Mouse (Mus musculus): Measurements from ENCODE around the gene BC017158. TPM values are rescaled to one million over a fixed set of nuclear protein-coding genes. Genes with fewer than 3 reads are reported as not detected.

BC017158 gene
- polyA plus RNA-seq, 3 experiments from 2014 or later = 5.4 to 8.6 (median 7.3) TPM

Other genes starting within 250 kb of the BC017158 start
- gene Itgam, start 235.5 kb downstream of the BC017158 start, polyA plus RNA-seq (2017; shearing (Covaris generic)) = 1 to 10 TPM in 2 of 3 experiments, under 1 TPM in 1; 0.09 to 1.2 (median 1.1) TPM
- under 1 TPM in 1 of 3 experiments, not detected in 2; 0.87 TPM for gene Gm49368, start 235.5 kb downstream of the BC017158 start, polyA plus RNA-seq (2017; shearing (Covaris generic))
- gene Itgax, start 168.6 kb downstream of the BC017158 start, polyA plus RNA-seq (2017; shearing (Covaris generic)) = 1 to 10 TPM in 1 of 3 experiments, not detected in 2; 1.1 TPM
- 1 to 10 TPM in 1 of 3 experiments, not detected in 2; 1.0 TPM for gene Itgad, start 143.8 kb downstream of the BC017158 start, polyA plus RNA-seq (2017; shearing (Covaris generic))
- gene Cox6a2, start 91.8 kb downstream of the BC017158 start, polyA plus RNA-seq (2017; shearing (Covaris generic)) = 1 to 10 TPM in 1 of 3 experiments, not detected in 2; 1.5 TPM
- 1 to 10 TPM; 4.9 to 5.6 (median 5.5) TPM for gene Armc5, start 60.8 kb downstream of the BC017158 start, polyA plus RNA-seq (2017; shearing (Covaris generic))
- gene 9130023H24Rik, start 60.1 kb downstream of the BC017158 start, polyA plus RNA-seq (2017; shearing (Covaris generic)) = 1 to 10 TPM; 2.6 to 4.9 (median 2.8) TPM
- 1 to 10 TPM in 1 of 3 experiments, under 1 TPM in 1, not detected in 1; 0.26 to 1.0 TPM for gene Tgfb1i1, start 51.4 kb downstream of the BC017158 start, polyA plus RNA-seq (2017; shearing (Covaris generic))
- gene Slc5a2, start 32.5 kb downstream of the BC017158 start, polyA plus RNA-seq (2017; shearing (Covaris generic)) = not detected
- 100 to 1,000 TPM in 2 of 3 experiments, 10 to 100 TPM in 1; 53.2 to 448 (median 275) TPM for gene Rgs10, start 120.6 kb upstream of the BC017158 start, polyA plus RNA-seq (2017; shearing (Covaris generic))
- gene Tial1, start 163.5 kb upstream of the BC017158 start, polyA plus RNA-seq (2017; shearing (Covaris generic)) = 10 to 100 TPM; 29.1 to 55.1 (median 33.0) TPM
- gene Bag3, start 225.4 kb upstream of the BC017158 start, polyA plus RNA-seq (2017; shearing (Covaris generic)) = 10 to 100 TPM; 10.3 to 12.7 (median 10.4) TPM